Mouse (Mus musculus) limb, embryonic 11.5 days (tissue): ENCODE results near the gene Ikzf4. TPM values are rescaled to one million over a fixed set of nuclear protein-coding genes. Genes with fewer than 3 reads are reported as not detected.
A peak's percentile ranks its signal among the peaks of the same experiment; 100 is the strongest.

ENCODE experiments used
- ATAC-seq: fragments of 200-750 bp; cut with Nextera tagmentation; 2 replicates; pipeline ENCODE4 v1.8.0; 2017; ENCODE audit warnings: low read depth; ENCODE audit not compliant: insufficient number of reproducible peaks, low FRiP score, low TSS enrichment
- DNase-seq: peaks from one replicate; pipeline ENCODE4 v3.0.0-alpha.2; 2015; ENCODE audit warnings: low spot score
- H3K27ac ChIP-seq: fragments of 300-500 bp; sonication (generic); replicated peaks from 2 replicates; pipeline ENCODE4 v1.5.1; 2014; ENCODE audit warnings: low read depth, mild to moderate bottlenecking, low read length
- H3K27me3 ChIP-seq: fragments of 300-500 bp; sonication (generic); 2 replicates; pipeline ENCODE4 v1.6.1; 2014; ENCODE audit warnings: mild to moderate bottlenecking, low read length, mixed read lengths; ENCODE audit not compliant: control insufficient read depth, insufficient read depth
- H3K36me3 ChIP-seq: fragments of 300-500 bp; sonication (generic); 2 replicates; pipeline ENCODE4 v1.6.1; 2014; ENCODE audit warnings: mild to moderate bottlenecking, low read length, moderate library complexity, mixed read lengths; ENCODE audit not compliant: control insufficient read depth, insufficient read depth
- H3K4me1 ChIP-seq: fragments of 300-500 bp; sonication (generic); 2 replicates; pipeline ENCODE4 v1.6.1; 2014; ENCODE audit warnings: low read length, mixed read lengths; ENCODE audit not compliant: control insufficient read depth, insufficient read depth
- H3K4me2 ChIP-seq: fragments of 300-500 bp; sonication (generic); 2 replicates; pipeline ENCODE4 v1.6.1; 2014; ENCODE audit warnings: low read depth, mild to moderate bottlenecking, moderate library complexity; ENCODE audit not compliant: severe bottlenecking
- H3K4me3 ChIP-seq: fragments of 300-500 bp; sonication (generic); 2 replicates; pipeline ENCODE4 v1.5.1; 2014; ENCODE audit warnings: low read depth, low read length
- H3K9ac ChIP-seq: fragments of 300-500 bp; sonication (generic); 2 replicates; pipeline ENCODE4 v1.6.1; 2014; ENCODE audit warnings: mild to moderate bottlenecking, low read length
- H3K9me3 ChIP-seq: fragments of 300-500 bp; sonication (generic); 2 replicates; pipeline ENCODE4 v1.6.1; 2016; ENCODE audit warnings: low read length; ENCODE audit not compliant: control insufficient read depth
- WGBS: fragments of 180-500 bp; shearing (Covaris S2); extraction: QIAGEN DNeasy Blood & Tissue Kit; methylation state at CpG from one replicate; pipeline ENCODE4 v1.1.7; 2014; 5-methylcytosine and 5-hydroxymethylcytosine counted together
- polyA plus RNA-seq: library from polyadenylated mRNA; unstranded; fragments of >200 nt; fragmentation: Nextera tagmentation; extraction: Ambion mirVana; gene quantifications from 2 replicates; pipeline ENCODE4 v1.2.1, GENCODE M21; 2014

Gene Ikzf4
- polyA plus RNA-seq, 1 experiment from 2014 or later = 3.4 TPM

DNA sequence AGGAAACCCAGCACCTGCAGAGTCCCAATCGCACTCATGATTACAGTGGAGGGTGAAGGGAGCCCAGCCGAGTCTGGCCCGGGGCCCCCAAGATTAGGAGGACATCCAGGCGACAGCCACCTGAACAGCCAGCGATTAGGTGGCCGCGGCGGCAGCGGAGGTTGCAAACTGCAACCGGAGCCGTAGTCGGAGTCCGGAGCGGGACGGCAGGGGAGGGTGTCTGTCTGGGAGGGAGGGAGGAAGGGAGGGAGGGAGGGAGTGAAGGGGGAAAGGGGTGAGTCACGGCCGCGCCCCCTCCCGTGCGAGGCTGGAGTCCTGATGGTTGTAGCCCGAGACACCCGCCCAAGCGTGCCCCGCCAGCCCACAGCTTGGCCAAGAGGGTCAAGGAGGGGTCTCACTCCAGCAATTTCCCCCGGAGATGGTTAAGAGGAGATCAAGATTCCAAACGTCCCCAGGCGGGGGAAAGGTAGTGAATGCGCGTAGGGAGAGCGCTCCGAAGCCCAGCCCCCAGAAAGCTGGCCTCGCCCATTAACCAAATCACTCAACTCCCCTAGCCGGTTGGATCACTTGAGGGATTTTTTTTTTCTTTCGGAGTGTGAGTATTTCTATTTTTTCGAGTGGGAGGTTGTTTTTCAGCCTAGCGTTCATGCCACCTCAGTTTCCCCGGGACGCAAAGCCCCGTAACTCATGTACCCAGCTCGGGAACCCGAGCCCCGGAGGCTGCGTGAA is 56.2 kb downstream of the Ikzf4 start, which contains the start of gene Erbb3:
TSS of gene Erbb3 (minus strand) at position 189 of the 729 bp plus-strand sequence.
- peaks cover 8% of the 10 kb centered on the region; the same call in 1 of the 2 replicates for H3K4me1 ChIP-seq
- H3K9ac ChIP-seq = peak within 1 kb of the TSS; percentile 46; the same call in 1 of the 2 replicates
- peak; percentile 32; the same call in 1 of the 2 replicates for ATAC-seq
- peak within 1 kb of the TSS; percentile 92 for H3K4me2 ChIP-seq
- no peaks in the 10 kb centered on the region for H3K36me3 ChIP-seq
- peak; percentile 69 for DNase-seq
- H3K27ac ChIP-seq = no peak within 1 kb of the TSS
- H3K27me3 ChIP-seq = peaks cover 37% of the 10 kb centered on the region
- H3K9me3 ChIP-seq = no peaks in the 10 kb centered on the region
- WGBS = under 1% methylated on average over 43 of the region's 43 CpGs
- peak within 1 kb of the TSS; percentile 53 for H3K4me3 ChIP-seq

- H3K4me2 ChIP-seq = peak overlapping the region; percentile 92
- DNase-seq = peak; percentile 35
- no peaks in the 10 kb centered on the region for H3K36me3 ChIP-seq
- 0 out of 2 replicates have a peak, but pooled peaks have one; percentile 14 for ATAC-seq
- H3K27ac ChIP-seq = no peak overlapping the region
- peaks cover 8% of the 10 kb centered on the region; the same call in 1 of the 2 replicates for H3K4me1 ChIP-seq
- peaks cover 38% of the 10 kb centered on the region for H3K27me3 ChIP-seq
- H3K9me3 ChIP-seq = no peaks in the 10 kb centered on the region
- WGBS = 1% methylated on average over 23 of the region's 23 CpGs
- H3K4me3 ChIP-seq = peak overlapping the region; percentile 53
- H3K9ac ChIP-seq = peak overlapping the region; percentile 46; the same call in 1 of the 2 replicates
Observed at GRCm38 (mm10) chr10:128588775-128589463, 56.9 kb downstream of the Ikzf4 start.

GRCm38 (mm10) chr10:128588136-128588535 is 57.7 kb downstream of the Ikzf4 start:
- no peaks in the 10 kb centered on the region for H3K9me3 ChIP-seq
- H3K4me2 ChIP-seq = peak overlapping the region; percentile 92
- H3K4me1 ChIP-seq = peaks cover 11% of the 10 kb centered on the region; the same call in 1 of the 2 replicates
- H3K27me3 ChIP-seq = peaks cover 40% of the 10 kb centered on the region
- ATAC-seq (no peak), DNase-seq (no peak)
- WGBS = 50% methylated on average over 1 of the region's 1 CpGs
- H3K36me3 ChIP-seq = no peaks in the 10 kb centered on the region
- H3K4me3 ChIP-seq = 0 out of 2 replicates have a peak overlapping the region, but pooled peaks have one; percentile 0
- H3K9ac ChIP-seq = no peak overlapping the region
- no peak overlapping the region for H3K27ac ChIP-seq

DNA sequence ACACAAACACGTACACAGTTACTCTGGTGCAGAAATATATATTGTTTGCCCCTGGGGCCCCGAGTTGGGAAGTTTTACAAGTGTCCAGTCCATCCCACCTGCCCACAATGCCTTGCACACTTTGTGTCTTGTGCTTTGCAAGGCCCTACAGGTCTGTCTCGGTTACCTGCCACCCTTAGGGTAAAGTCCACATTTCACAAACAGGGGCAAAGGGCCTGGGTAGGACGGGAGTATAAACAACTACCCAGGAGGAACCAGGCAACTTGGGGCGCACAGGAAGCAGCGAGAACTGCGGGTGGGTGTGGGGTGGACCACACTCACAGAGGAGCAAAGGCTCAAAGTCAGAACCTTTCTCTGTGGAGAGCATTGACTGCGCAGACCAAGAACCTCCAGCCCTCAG is 58.1 kb downstream of the Ikzf4 start:
- no peak for ATAC-seq
- WGBS = 64% methylated on average over 8 of the region's 8 CpGs
- Histone ChIP-seq H3K4me2 (peak overlapping the region; percentile 92; the same call in 1 of the 2 replicates), H3K27me3 (peaks cover 41% of the 10 kb centered on the region), H3K4me3 (0 out of 2 replicates have a peak overlapping the region, but pooled peaks have one; percentile 0), H3K9me3 (no peaks in the 10 kb centered on the region), H3K4me1 (peaks cover 11% of the 10 kb centered on the region; the same call in 1 of the 2 replicates), H3K36me3 (no peaks in the 10 kb centered on the region), H3K9ac (no peak overlapping the region; the same call in 1 of the 2 replicates), H3K27ac (no peak overlapping the region)
- no peak for DNase-seq

- 43% methylated on average over 4 of the region's 4 CpGs for WGBS
- Histone ChIP-seq H3K4me1 (peaks cover 11% of the 10 kb centered on the region; the same call in 1 of the 2 replicates), H3K4me3 (no peak overlapping the region), H3K4me2 (peak overlapping the region; percentile 12; the same call in 1 of the 2 replicates), H3K9me3 (no peaks in the 10 kb centered on the region), H3K9ac (no peak overlapping the region; the same call in 1 of the 2 replicates), H3K36me3 (no peaks in the 10 kb centered on the region), H3K27ac (peak overlapping the region; percentile 42), H3K27me3 (peaks cover 41% of the 10 kb centered on the region)
- DNase-seq (no peak), ATAC-seq (no peak)
Observed at GRCm38 (mm10) chr10:128587120-128587519, 58.7 kb downstream of the Ikzf4 start.

- H3K4me3 ChIP-seq = no peak overlapping the region
Observed at GRCm38 (mm10) chr10:128586546-128586945, 59.2 kb downstream of the Ikzf4 start.

GRCm38 (mm10) chr10:128584386-128584785 is 61.4 kb downstream of the Ikzf4 start:
- no peak for ATAC-seq
- DNase-seq = no peak
- H3K4me3 ChIP-seq = no peak overlapping the region

More at GRCm38 (mm10) chr10:128586546-128586945, 59.2 kb downstream of the Ikzf4 start:
- H3K9ac ChIP-seq = no peak overlapping the region
- H3K27me3 ChIP-seq = peaks cover 41% of the 10 kb centered on the region
- H3K4me1 ChIP-seq = peaks cover 11% of the 10 kb centered on the region; the same call in 1 of the 2 replicates
- H3K27ac ChIP-seq = peak overlapping the region; percentile 42; the same call in 1 of the 2 replicates
- no peaks in the 10 kb centered on the region for H3K36me3 ChIP-seq
- 0 out of 2 replicates have a peak overlapping the region, but pooled peaks have one; percentile 11 for H3K4me2 ChIP-seq
- ATAC-seq = no peak
- H3K9me3 ChIP-seq = no peaks in the 10 kb centered on the region
- 0% methylated on average over 1 of the region's 1 CpGs for WGBS
- DNase-seq = no peak

DNA sequence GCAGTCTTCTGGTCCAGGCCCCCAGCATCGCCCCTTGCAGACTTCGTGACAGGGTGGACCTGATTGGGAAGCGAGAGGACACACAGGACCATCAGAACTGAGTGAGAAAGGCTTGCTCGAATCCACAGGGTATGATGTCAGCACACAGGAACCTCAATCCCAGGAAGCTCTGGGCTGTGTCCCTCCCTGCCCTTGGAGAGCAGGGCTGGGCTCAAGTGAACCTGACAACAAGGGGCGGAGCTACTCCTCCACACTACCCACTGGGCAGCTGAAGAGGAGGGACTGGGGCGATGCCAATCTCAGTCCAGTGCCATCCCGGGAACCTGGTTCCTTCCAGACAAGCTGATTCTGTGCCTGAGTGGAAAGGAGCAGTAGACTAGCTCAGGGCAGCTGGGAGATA is 62.1 kb downstream of the Ikzf4 start:
- no peak overlapping the region for H3K27ac ChIP-seq
- no peak for ATAC-seq

More at GRCm38 (mm10) chr10:128584386-128584785, 61.4 kb downstream of the Ikzf4 start:
- H3K36me3 ChIP-seq = no peaks in the 10 kb centered on the region
- H3K9me3 ChIP-seq = no peaks in the 10 kb centered on the region
- no peak overlapping the region for H3K4me2 ChIP-seq
- H3K27me3 ChIP-seq = peaks cover 35% of the 10 kb centered on the region
- H3K4me1 ChIP-seq = peaks cover 11% of the 10 kb centered on the region; the same call in 1 of the 2 replicates
- H3K27ac ChIP-seq = no peak overlapping the region
- 6% methylated on average over 4 of the region's 4 CpGs for WGBS
- no peak overlapping the region for H3K9ac ChIP-seq

More for the DNA sequence above, 62.1 kb downstream of the Ikzf4 start:
- Histone ChIP-seq H3K4me3 (no peak overlapping the region), H3K36me3 (no peaks in the 10 kb centered on the region), H3K4me2 (no peak overlapping the region), H3K9me3 (no peaks in the 10 kb centered on the region), H3K9ac (no peak overlapping the region), H3K4me1 (peaks cover 7% of the 10 kb centered on the region; the same call in 1 of the 2 replicates), H3K27me3 (peaks cover 28% of the 10 kb centered on the region)
- 16% methylated on average over 7 of the region's 7 CpGs for WGBS
- no peak for DNase-seq
